Mouse (Mus musculus) monocyte, adult 5-6 weeks (primary cell): ENCODE results near the gene Pcyt1b. TPM values are rescaled to one million over a fixed set of nuclear protein-coding genes. Genes with fewer than 3 reads are reported as not detected.

Experiments used
- ATAC-seq: fragments of 153-309, 156-312 bp; replicated peaks from 2 replicates; pipeline ENCODE4 v1.8.0; 2017; ENCODE audit warnings: mild to moderate bottlenecking; ENCODE audit not compliant: low TSS enrichment, insufficient number of reproducible peaks, severe bottlenecking, poor library complexity, low FRiP score
- total RNA-seq: library from RNA; stranded (forward); fragments of 200-1000, 200-491, 200-594 nt; gene quantifications from 3 replicates; pipeline ENCODE4 v1.2.3, GENCODE M21; 2017

Gene Pcyt1b
- total RNA-seq, 1 experiment from 2014 or later: not detected

DNA sequence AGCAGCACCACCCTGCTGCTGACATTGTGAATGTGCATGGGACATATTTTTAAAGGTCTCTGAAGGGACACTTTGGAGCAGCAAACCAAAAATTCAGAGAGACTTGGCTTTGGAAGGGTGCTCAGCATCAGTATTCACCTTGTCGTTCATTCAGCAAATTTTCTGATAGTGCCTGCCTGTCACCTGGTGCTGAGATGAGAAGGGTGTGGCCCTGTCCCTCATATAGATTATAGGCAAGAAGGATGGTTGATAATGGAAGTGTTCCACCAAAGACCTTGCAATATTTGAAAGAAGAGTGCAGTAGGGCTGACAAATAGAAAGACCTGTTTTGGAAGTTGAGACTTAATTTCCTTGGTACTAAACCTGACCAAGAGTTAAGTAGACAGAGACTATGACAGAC lies 74.9 kb downstream of the Pcyt1b start:
- no peak for ATAC-seq

DNA sequence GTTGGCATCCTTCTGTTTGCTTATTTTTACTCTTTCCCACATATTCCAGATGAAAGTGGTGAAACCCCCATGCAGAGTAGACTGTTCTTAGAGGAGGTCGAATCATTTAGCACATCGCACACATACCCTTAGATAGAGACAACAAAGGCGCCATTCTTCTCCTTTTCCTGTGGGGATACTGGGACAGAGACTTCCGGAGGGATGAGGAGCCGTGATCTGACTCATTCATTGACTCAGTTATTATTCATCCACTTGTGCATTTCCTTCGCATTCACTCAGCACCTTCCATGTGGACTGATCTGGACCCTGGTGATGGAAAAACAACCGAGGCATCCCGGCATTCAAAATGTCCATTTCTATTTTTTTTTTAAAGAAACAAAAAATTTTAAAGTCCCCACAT lies 76.2 kb downstream of the Pcyt1b start:
- no peak for ATAC-seq

DNA sequence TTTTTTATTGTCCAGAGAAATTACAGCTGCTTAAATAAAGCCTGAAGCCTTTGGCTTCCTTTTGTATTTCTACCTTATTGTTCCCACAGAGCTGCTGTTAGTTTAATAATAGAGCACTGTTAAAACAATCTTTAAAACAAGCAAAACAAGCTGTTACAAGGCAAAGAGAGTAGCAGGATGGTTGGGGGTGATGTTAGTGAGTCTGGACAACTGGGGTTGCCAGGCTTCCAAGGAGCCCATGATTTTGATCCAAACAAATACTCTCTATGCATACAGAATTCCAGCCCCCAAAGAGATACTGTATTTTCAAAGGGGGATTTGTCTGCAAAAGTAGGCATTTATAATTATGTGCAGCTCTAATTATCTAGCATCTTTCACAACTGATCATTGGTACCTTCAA lies 77.7 kb downstream of the Pcyt1b start:
- ATAC-seq: no peak

DNA sequence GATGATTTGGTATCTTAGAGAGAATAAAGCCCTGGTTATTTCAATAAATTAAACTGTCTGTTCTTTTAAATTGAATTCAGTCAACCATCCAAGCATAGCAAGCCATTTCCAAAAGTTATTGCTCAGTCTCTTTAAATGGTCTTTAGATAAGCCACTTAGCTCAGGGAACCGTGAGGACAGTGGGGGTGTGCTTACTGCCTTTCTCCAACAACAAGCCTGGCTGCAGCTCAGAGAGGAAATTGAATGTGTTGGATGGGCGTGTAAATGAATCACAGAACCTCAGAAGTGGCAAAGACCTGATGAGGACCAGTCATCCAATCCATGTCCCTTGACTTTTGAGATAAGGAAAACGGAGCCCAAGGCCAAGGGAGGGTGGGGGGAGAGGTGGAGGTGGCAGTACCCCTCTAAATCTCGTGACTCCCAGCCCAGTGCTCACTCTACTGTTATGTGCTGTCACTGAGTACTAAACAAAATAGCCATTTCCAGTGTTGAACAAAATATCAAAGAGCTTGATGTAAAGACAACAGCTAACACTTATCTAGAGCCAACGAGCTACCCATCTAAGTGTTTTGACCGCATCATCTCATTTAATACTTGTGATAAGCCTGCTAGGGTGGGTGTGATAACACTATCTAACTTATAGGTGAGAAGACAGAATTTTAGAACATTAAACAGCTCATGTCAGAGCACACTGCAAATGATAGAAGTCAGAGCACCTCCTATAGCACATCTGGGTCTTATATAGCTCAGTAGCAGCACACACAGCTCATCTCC lies 78.5 kb downstream of the Pcyt1b start:
- no peak for ATAC-seq

DNA sequence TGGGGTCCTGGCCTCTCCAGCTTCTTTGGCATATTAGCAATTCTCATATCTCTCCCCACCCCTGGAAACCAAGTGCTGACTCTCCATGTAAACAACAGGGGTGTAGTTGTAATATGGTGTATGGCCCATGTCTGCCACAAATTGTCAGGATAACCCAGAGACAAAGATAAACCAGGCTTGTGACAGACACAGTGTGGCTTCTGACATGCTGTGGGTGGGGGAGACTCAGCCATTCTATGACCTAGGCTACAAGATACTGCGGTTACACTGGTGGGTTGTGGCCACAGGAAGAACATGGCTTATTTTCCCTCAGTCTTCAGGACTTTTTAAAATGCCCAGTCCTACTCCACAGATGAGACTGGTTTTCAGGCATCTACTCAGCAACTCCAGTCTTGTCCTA lies 94.5 kb downstream of the Pcyt1b start:
- no peak for ATAC-seq

DNA sequence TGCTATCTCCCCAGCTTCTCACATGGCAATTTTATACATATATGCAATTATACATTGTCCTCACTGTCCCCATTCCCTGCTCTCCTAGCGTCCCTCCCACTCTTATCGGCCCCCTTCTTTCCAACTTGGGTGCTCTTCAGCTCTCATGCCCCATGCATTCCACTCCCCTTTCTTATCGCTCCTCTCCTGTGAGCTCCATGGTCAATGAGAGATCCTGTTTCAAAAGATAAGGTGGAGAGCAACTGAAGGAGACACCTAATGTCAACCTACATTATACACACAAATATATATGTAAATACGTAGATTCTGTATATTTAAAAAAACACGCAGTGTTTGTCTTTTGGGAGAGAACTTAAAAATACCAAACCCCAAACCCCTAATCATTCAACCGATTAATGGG lies 95.9 kb downstream of the Pcyt1b start:
- ATAC-seq: no peak

GRCm38 (mm10) chrX:93755210-93755842 lies 100.7 kb downstream of the Pcyt1b start:
- no peak for ATAC-seq

GRCm38 (mm10) chrX:93756867-93757455 lies 102.3 kb downstream of the Pcyt1b start:
- no peak for ATAC-seq

GRCm38 (mm10) chrX:93760770-93761169 lies 106.1 kb downstream of the Pcyt1b start:
- ATAC-seq: no peak

DNA sequence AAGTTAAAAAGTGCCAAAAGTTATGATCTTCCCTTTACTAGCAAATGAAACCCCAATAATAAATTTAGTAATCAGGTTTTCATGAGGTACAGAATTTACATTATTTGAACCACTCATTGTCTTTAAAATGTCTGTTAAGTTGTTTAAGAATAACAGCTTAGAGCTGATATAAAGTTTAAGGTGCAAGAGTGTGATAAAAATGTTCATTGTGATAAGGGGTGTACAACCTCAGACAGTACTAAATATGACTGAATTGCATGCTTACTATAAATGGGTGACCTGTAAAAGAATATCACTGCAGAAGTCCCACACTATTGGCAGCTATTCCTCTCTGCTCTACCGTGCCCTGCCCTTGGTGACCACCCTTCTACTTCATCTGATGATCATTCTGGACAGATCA lies 134.9 kb downstream of the Pcyt1b start:
- ATAC-seq: no peak

- ATAC-seq: 0 out of 2 replicates have a peak, but pooled peaks have one; percentile 59
Measured at GRCm38 (mm10) chrX:93793168-93793567, 138.5 kb downstream of the Pcyt1b start.

Other genes with a start within 250 kb of the Pcyt1b start
- gene Pola1, start 22.7 kb upstream of the Pcyt1b start, total RNA-seq: 12.3 to 19.7 TPM (median 15.5 TPM) in 3 replicates
- 21.0 to 28.3 TPM (median 22.1 TPM) in 3 replicates for gene Pdk3, start 177.3 kb downstream of the Pcyt1b start, total RNA-seq